Mouse (Mus musculus) midbrain, embryonic 13.5 days (tissue): ENCODE results near the gene Cavin3. TPM values are rescaled to one million over a fixed set of nuclear protein-coding genes. Genes with fewer than 3 reads are reported as not detected.
A peak's percentile ranks its signal among the peaks of the same experiment; 100 is the strongest.

ENCODE experiments used
- ATAC-seq: fragments of 200-750 bp; cut with Nextera tagmentation; 2 replicates; pipeline ENCODE4 v1.8.0; 2017; ENCODE audit warnings: mild to moderate bottlenecking, moderate TSS enrichment, moderate library complexity
- H3K27ac ChIP-seq: fragments of 300-500 bp; sonication (generic); 2 replicates; pipeline ENCODE4 v1.5.1; 2015; ENCODE audit warnings: inconsistent platforms, mild to moderate bottlenecking, moderate library complexity
- H3K27me3 ChIP-seq: fragments of 300-500 bp; sonication (generic); 2 replicates; pipeline ENCODE4 v1.6.1; 2015; ENCODE audit warnings: mild to moderate bottlenecking, inconsistent platforms
- H3K36me3 ChIP-seq: fragments of 300-500 bp; sonication (generic); 2 replicates; pipeline ENCODE4 v1.6.1; 2015; ENCODE audit warnings: mild to moderate bottlenecking, inconsistent platforms
- H3K4me1 ChIP-seq: fragments of 300-500 bp; sonication (generic); replicated peaks from 2 replicates; pipeline ENCODE4 v1.6.1; 2015; ENCODE audit warnings: inconsistent platforms
- H3K4me2 ChIP-seq: fragments of 300-500 bp; sonication (generic); replicated peaks from 2 replicates; pipeline ENCODE4 v1.6.1; 2015; ENCODE audit warnings: moderate library complexity, mild to moderate bottlenecking, inconsistent platforms
- H3K4me3 ChIP-seq: fragments of 300-500 bp; sonication (generic); replicated peaks from 2 replicates; pipeline ENCODE4 v1.5.1; 2015; ENCODE audit warnings: mild to moderate bottlenecking, inconsistent platforms
- H3K9ac ChIP-seq: fragments of 300-500 bp; sonication (generic); replicated peaks from 2 replicates; pipeline ENCODE4 v1.6.1; 2015; ENCODE audit warnings: mild to moderate bottlenecking, inconsistent platforms
- H3K9me3 ChIP-seq: fragments of 300-500 bp; sonication (generic); 2 replicates; pipeline ENCODE4 v1.6.1; 2016; ENCODE audit warnings: mild to moderate bottlenecking, inconsistent platforms
- WGBS: fragments of 180-500 bp; shearing (Covaris S2); methylation state at CpG from one replicate; pipeline ENCODE4 v1.1.7; 2015; 5-methylcytosine and 5-hydroxymethylcytosine counted together
- polyA plus RNA-seq: library from polyadenylated mRNA; unstranded; fragments of >200 nt; fragmentation: Nextera tagmentation; extraction: Ambion mirVana; gene quantifications from 2 replicates; pipeline ENCODE4 v1.2.1, GENCODE M21; 2015

Gene Cavin3
- polyA plus RNA-seq, 1 experiment from 2014 or later, result 22.1 TPM

DNA sequence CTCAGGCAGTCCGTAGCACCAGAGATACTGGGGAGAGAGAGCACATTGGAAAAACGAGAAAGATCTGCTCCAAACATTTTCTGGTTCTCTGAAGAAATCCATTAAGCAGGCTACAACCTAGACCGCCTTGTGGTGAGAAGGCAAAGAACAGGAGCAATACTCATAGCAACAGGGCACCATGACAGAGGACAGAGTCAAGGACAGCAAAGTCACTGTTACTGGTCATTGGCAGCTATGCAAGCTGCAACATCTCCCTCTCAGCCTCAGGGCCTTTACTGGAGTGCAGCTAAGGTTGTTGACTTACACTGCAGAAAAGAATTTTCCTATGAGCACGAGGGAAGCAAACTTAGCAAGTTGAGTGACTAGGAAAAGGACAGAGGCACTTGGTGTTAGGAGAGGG is 25.2 kb upstream of the Cavin3 start:
- no peak overlapping the region for H3K27ac ChIP-seq
- no peak overlapping the region for H3K9ac ChIP-seq
- H3K27me3 ChIP-seq, result peaks cover 5% of the 10 kb centered on the region; the same call in 1 of the 2 replicates
- ATAC-seq, result no peak
- WGBS, result 78% methylated on average over 4 of the region's 4 CpGs
- H3K4me3 ChIP-seq, result no peak overlapping the region
- no peaks in the 10 kb centered on the region for H3K4me1 ChIP-seq
- no peak overlapping the region for H3K4me2 ChIP-seq
- H3K36me3 ChIP-seq, result no peaks in the 10 kb centered on the region
- no peaks in the 10 kb centered on the region for H3K9me3 ChIP-seq

DNA sequence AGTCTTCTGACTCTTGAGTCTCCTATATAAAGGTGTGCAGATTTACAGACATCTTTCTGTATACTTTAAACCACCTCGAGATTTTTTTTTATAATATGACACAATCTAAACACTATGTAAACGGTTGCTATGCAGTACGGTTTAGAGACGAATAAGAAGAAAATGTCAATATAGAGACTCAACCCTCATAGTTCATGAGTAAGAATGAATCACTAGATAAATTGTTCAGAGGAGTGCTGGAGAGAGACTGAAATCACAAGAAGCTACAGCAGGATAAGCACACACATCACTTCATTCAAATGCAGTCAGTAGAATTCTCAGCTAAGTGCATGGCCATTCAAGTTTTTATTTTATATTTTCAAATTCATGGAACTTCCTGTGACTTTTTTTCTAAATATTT is 19.9 kb upstream of the Cavin3 start:
- H3K27ac ChIP-seq, result no peak overlapping the region
- H3K9ac ChIP-seq, result no peak overlapping the region
- no peaks in the 10 kb centered on the region for H3K9me3 ChIP-seq
- H3K27me3 ChIP-seq, result no peaks in the 10 kb centered on the region
- H3K4me3 ChIP-seq, result no peak overlapping the region
- no peaks in the 10 kb centered on the region for H3K4me1 ChIP-seq
- H3K4me2 ChIP-seq, result no peak overlapping the region
- H3K36me3 ChIP-seq, result no peaks in the 10 kb centered on the region
- no peak for ATAC-seq
- 88% methylated on average over 4 of the region's 4 CpGs for WGBS

DNA sequence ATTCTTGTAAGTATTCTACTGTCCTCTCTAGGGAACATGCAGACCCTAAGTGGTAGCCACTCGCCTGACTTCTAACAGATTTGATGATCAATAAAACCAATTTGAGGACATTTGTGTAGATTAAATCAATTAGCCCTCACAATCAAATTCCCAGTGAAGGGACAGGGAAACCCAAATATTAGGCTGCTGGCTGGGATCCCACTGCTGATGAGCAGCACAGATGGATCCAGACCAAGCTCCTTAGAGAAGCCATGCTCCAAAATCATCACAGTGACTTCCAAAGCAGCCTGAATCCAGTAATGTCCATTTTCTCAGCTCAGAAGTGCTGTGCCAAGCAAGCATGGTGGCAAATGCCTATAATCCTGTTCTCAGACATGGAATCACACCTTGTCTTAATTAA is 17.6 kb upstream of the Cavin3 start:
- no peak for ATAC-seq
- no peaks in the 10 kb centered on the region for H3K27me3 ChIP-seq
- no peak overlapping the region for H3K9ac ChIP-seq
- no peak overlapping the region for H3K4me3 ChIP-seq
- WGBS, result 93% methylated on average over 1 of the region's 1 CpGs
- H3K9me3 ChIP-seq, result no peaks in the 10 kb centered on the region
- no peaks in the 10 kb centered on the region for H3K36me3 ChIP-seq
- H3K27ac ChIP-seq, result no peak overlapping the region
- H3K4me1 ChIP-seq, result no peaks in the 10 kb centered on the region
- H3K4me2 ChIP-seq, result no peak overlapping the region

DNA sequence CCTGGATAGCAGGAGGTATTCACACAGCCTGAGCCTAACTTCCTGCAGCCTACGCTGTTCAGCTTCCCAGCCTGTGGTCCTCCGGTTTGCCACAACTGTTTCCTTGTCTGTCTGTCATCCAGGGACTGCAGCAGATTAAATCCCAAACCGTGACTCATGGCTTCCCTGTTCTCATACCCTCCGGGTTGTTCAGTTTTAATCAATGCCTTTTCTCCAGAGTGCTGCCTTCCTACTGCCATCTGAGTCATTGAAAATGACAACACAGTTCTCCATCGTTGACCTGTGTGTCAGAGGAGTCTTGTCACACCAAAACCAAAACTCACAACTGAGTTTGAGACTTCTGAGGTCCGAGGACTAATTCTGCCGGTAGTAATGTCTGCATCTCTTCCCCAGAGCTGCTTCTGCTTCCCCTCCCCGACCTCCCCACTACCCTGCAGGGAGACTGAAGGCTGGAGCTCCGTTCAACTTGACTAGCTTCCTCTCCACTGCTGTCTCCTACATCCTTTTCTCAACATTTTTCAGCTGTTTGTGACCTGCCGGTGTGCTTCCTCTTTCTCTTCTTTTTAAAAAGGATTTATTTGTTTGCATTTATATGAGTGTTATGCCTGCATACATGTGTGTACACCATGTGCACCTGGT is 16.9 kb upstream of the Cavin3 start:
- Histone ChIP-seq H3K4me3 (no peak overlapping the region), H3K36me3 (no peaks in the 10 kb centered on the region), H3K27ac (no peak overlapping the region), H3K4me1 (no peaks in the 10 kb centered on the region), H3K27me3 (no peaks in the 10 kb centered on the region), H3K9me3 (no peaks in the 10 kb centered on the region), H3K4me2 (no peak overlapping the region), H3K9ac (no peak overlapping the region)
- WGBS, result 56% methylated on average over 10 of the region's 10 CpGs
- ATAC-seq, result no peak

DNA sequence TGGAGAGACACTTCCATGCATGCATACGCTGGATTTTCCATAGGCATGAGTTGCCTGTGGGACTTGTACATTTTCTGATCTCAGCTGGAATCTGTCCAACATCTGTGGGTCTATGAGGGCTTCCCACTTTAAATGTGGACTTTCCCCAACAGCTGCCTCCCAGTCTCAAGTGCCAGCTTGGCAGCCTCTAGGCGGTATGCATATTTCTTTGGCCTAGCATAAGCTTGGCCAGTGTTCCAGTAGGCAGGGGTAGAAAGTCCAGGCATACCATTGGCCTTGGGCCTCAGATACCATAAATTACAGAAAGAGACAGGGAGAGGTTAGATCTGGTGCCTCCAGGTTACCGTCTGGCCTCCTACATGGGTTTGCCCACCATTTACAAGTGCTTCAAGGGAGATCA is 15.8 kb upstream of the Cavin3 start:
- Histone ChIP-seq H3K4me1 (no peaks in the 10 kb centered on the region), H3K4me3 (no peak overlapping the region), H3K9ac (no peak overlapping the region), H3K27me3 (no peaks in the 10 kb centered on the region), H3K9me3 (no peaks in the 10 kb centered on the region), H3K4me2 (no peak overlapping the region), H3K27ac (no peak overlapping the region), H3K36me3 (no peaks in the 10 kb centered on the region)
- no peak for ATAC-seq
- WGBS, result 91% methylated on average over 3 of the region's 3 CpGs

DNA sequence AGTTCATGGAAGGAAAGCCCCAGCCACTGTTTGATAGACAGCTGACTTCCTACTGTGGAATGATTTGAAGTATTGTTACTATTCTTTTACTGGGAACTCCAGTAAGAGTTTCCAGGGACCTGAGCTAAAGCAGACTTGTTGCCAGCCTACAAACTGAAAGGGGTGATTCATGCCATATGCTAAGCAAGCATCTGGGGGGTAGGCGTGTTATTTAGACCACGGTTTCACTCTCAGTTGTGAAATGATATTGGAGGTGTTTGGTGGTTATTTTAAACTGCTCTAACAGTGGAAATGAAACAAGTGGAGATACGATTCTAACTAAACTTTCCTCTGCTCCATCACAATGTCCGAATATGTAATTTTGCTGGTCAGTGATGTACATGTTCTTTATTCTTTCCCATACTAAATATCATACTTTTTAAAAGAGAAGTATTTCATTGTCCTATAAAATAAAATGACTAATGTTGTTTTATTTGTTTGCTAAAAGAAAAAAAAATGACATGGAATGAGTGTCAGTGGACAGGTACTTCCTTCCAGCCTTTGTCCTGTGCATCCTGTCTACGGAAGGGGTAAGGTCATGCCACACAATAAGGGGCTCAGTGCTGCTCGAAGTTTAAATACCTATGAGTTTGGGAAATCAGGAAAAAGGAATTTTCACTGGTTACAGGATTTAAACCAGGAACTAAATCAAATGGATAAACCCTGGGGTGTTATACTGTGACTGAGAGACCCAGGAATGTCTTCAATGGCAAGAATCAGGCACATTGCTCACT is 5.2 kb upstream of the Cavin3 start:
- WGBS, result 85% methylated on average over 6 of the region's 6 CpGs
- no peak for ATAC-seq
- no peak overlapping the region for H3K9ac ChIP-seq
- no peaks in the 10 kb centered on the region for H3K36me3 ChIP-seq
- H3K27ac ChIP-seq, result no peak overlapping the region
- H3K4me2 ChIP-seq, result no peak overlapping the region
- H3K4me3 ChIP-seq, result no peak overlapping the region
- peaks cover 3% of the 10 kb centered on the region for H3K4me1 ChIP-seq
- H3K9me3 ChIP-seq, result no peaks in the 10 kb centered on the region
- H3K27me3 ChIP-seq, result no peaks in the 10 kb centered on the region

DNA sequence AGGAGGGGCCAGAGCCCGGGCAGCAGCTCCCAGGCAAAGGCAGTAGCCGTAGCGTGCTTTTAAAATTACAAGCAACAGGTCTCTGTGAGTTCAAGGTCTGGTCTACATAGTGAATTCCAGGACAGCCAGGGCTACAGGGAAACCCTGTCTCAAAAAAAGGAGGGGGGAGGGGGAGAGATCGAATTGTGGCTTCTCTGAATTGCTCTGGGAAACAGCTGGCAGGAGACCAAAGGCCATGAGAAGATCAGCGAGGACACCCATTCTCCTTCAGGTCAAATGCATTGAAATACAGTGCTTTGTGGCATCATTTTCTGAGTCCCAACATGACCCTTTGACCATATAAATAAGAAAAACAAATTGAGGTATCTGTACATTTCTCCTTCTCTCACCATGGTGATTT is 2.9 kb upstream of the Cavin3 start:
- H3K9ac ChIP-seq, result no peak overlapping the region
- H3K27me3 ChIP-seq, result peaks cover 6% of the 10 kb centered on the region; the same call in 1 of the 2 replicates
- H3K4me2 ChIP-seq, result no peak overlapping the region
- no peaks in the 10 kb centered on the region for H3K36me3 ChIP-seq
- WGBS, result 90% methylated on average over 5 of the region's 5 CpGs
- ATAC-seq, result no peak
- H3K27ac ChIP-seq, result no peak overlapping the region
- H3K4me3 ChIP-seq, result no peak overlapping the region
- H3K4me1 ChIP-seq, result peaks cover 15% of the 10 kb centered on the region
- H3K9me3 ChIP-seq, result no peaks in the 10 kb centered on the region

DNA sequence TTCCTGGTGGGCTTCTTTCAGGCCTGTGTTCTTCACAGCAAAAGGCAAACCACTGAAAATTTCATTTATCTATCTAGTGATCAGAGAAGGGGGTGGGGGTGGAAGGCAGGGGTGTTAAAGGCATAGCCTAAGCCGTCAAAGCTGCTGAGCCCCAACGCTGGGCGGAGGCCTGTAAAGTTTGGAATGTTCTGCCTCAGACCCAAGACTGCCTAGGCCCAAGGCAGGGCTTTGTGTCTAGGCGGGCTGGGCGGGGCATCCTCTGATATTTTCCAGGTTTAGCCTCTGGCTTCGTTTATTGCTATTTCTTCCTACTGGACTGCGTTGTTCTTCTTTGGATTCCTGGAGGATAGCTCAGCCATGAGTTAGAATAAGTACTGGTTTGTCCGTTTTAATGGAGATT is 326 bp upstream of the Cavin3 start:
- Histone ChIP-seq H3K9ac (peak overlapping the region; percentile 73), H3K4me1 (peaks cover 15% of the 10 kb centered on the region), H3K27me3 (peaks cover 9% of the 10 kb centered on the region; the same call in 1 of the 2 replicates), H3K9me3 (no peaks in the 10 kb centered on the region), H3K4me2 (peak overlapping the region; percentile 83), H3K4me3 (peak overlapping the region; percentile 48), H3K36me3 (no peaks in the 10 kb centered on the region), H3K27ac (no peak overlapping the region)
- ATAC-seq, result peak; percentile 46
- 49% methylated on average over 8 of the region's 8 CpGs for WGBS

DNA sequence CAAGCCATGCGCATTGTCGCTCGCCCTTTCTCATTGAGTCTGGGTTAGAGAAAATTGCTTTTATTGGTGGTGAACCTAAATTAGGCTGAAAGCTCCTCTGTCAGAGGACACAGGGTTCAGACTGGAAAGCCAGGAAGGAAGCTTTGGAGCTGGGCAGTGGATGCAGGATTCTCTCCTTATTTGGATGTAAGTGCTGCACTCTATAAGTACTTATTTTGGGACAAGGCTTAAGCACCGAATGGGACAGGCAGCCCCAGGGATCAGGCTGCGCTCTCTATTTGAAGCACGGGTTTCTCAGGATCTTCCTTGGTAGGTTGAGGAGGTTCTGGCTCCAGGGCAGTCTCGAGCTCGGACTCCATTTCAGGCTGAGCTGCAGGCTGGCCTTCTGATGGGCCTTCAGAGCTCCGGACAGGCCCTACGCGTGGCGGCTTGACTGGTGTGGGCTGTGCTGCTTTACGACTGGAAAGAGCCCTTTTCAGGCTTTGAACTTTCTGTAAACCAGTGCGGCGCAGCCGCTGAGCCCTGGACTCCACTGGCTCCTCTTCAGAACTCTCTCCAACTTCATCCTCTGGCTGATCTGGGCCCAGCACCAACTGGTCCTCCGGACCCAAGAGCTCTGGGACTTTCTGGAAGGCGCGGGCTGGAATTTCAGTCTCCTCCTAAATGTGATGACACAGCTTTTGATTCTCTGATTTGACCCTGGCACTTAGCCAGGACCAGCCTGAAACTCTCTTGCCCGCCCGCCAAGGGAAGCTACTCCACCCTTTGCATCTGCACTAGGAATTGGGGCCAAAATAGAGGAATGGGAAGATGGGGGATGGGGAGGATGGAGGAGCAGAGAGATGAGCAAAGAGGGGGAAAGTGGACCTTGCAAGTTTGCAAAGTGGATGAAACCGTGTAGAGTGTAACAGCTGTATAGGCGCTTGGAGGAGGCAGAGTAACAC is 1.3 kb downstream of the Cavin3 start:
- peak; percentile 1; the same call in 1 of the 2 replicates for ATAC-seq
- WGBS, result 71% methylated on average over 23 of the region's 23 CpGs
- peak overlapping the region; percentile 25; the same call in 1 of the 2 replicates for H3K27ac ChIP-seq

DNA sequence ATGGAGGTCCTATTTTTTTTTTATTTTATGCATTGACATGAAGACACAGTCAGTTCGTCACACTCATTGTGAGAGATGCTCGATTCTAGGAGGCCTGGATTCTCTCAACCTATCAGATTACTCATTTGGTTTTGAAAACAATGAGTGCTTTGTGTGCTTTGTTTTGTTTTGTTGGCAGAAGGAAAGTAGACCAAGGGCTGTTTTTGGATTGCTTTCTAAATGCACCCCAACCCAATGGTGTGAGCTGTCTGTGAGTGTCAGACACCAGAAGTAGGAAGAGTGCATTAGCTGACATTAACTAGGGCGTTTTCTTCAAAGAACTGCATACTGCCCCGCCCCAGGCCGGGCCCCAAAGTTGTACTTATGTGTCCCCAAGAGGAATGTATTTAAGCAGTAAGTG is 2.0 kb downstream of the Cavin3 start:
- Histone ChIP-seq H3K4me2 (no peak overlapping the region; the same call in 1 of the 2 replicates), H3K27ac (no peak overlapping the region), H3K36me3 (no peaks in the 10 kb centered on the region), H3K4me1 (peaks cover 15% of the 10 kb centered on the region), H3K9ac (no peak overlapping the region), H3K9me3 (no peaks in the 10 kb centered on the region), H3K4me3 (no peak overlapping the region), H3K27me3 (peaks cover 9% of the 10 kb centered on the region; the same call in 1 of the 2 replicates)
- ATAC-seq, result no peak
- WGBS, result 62% methylated on average over 5 of the region's 5 CpGs

More for the DNA sequence above, 1.3 kb downstream of the Cavin3 start:
- Histone ChIP-seq H3K36me3 (no peaks in the 10 kb centered on the region), H3K4me2 (peak overlapping the region; percentile 83), H3K27me3 (peaks cover 9% of the 10 kb centered on the region; the same call in 1 of the 2 replicates), H3K4me3 (peak overlapping the region; percentile 48), H3K9me3 (no peaks in the 10 kb centered on the region), H3K9ac (peak overlapping the region; percentile 73; the same call in 1 of the 2 replicates), H3K4me1 (peaks cover 15% of the 10 kb centered on the region)

DNA sequence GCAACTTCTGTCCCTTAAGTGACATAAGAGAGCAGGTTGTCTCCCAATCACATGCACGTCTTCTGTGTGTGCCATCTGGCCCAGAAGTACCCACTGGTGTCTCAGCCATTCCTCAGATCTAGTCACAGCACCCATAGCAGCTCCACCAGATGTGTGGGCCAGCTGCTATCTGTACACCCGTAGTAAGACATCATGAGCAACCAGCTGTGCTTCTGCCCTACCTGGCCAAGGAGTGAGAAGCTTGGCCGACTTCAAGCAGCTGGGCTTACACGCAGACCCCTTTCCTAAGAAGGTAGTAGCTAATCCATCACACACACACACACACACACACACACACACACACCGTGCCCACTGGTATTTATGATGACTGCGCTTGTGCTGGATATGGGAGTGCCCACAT is 2.9 kb downstream of the Cavin3 start:
- Histone ChIP-seq H3K27ac (no peak overlapping the region), H3K4me3 (no peak overlapping the region), H3K9ac (no peak overlapping the region), H3K4me2 (no peak overlapping the region), H3K4me1 (peaks cover 15% of the 10 kb centered on the region), H3K36me3 (no peaks in the 10 kb centered on the region), H3K27me3 (peaks cover 9% of the 10 kb centered on the region; the same call in 1 of the 2 replicates), H3K9me3 (no peaks in the 10 kb centered on the region)
- WGBS, result 88% methylated on average over 6 of the region's 6 CpGs
- ATAC-seq, result no peak
